Mouse (Mus musculus) MEL (cell line): ENCODE measurements at regions not wholly inside any gene's neighbourhood (a gene's known extent, or its start where the extent isn't known, plus 50 kb on each side); places are given as distances from the start of the nearest gene placed in this dataset.

Experiments
- DNase-seq: peaks from one replicate; pipeline ENCODE4 v3.0.0; 2011; ENCODE audit warnings: low read depth, low spot score
- H3K27ac ChIP-seq: 2 replicates; pipeline ENCODE4 v1.5.1; 2012; ENCODE audit warnings: low read depth, mild to moderate bottlenecking, control low read depth, low read length, moderate library complexity; ENCODE audit not compliant: control insufficient read depth
- H3K27me3 ChIP-seq, 2 experiments: fragments of 150-350 bp in 1 of 2; sonication (generic) in 1 of 2; 2 replicates each; pipeline ENCODE4 v1.6.1; 2012; ENCODE audit warnings: low read length in 2 of 2, mild to moderate bottlenecking in 2 of 2, improper control_type of control experiment in 1 of 2, moderate library complexity in 1 of 2; ENCODE audit not compliant: insufficient read depth in 2 of 2, control insufficient read depth in 1 of 2
- H3K36me3 ChIP-seq, 2 experiments: 2 replicates each; pipeline ENCODE4 v1.6.1; 2012 to 2014; ENCODE audit warnings: low read length in 2 of 2, improper control_type of control experiment in 1 of 2, inconsistent platforms in 1 of 2, mild to moderate bottlenecking in 1 of 2; ENCODE audit not compliant: insufficient read depth in 2 of 2, control insufficient read depth in 1 of 2
- H3K4me1 ChIP-seq, 2 experiments: fragments of 150-350 bp in 1 of 2; sonication (generic) in 1 of 2; 2 replicates each; pipeline ENCODE4 v1.6.1; 2012; ENCODE audit warnings: low read length in 2 of 2, improper control_type of control experiment in 1 of 2, mild to moderate bottlenecking in 1 of 2; ENCODE audit not compliant: insufficient read depth in 2 of 2, control insufficient read depth in 1 of 2
- H3K4me3 ChIP-seq, 2 experiments: fragments of 150-350 bp in 1 of 2; sonication (generic) in 1 of 2; 2 replicates each; pipeline ENCODE4 v1.5.1; 2012; ENCODE audit warnings: low read depth in 2 of 2, low read length in 2 of 2, mild to moderate bottlenecking in 2 of 2, moderate library complexity in 2 of 2, control low read depth in 1 of 2, improper control_type of control experiment in 1 of 2; ENCODE audit not compliant: control insufficient read depth in 1 of 2, insufficient read depth in 1 of 2
- H3K79me2 ChIP-seq: 2 replicates; pipeline ENCODE4 v1.6.1; 2012; ENCODE audit warnings: mild to moderate bottlenecking, low read length, moderate library complexity; ENCODE audit not compliant: control insufficient read depth, poor library complexity, insufficient read depth
- H3K9ac ChIP-seq: 2 replicates; pipeline ENCODE4 v1.6.1; 2012; ENCODE audit warnings: low read depth, mild to moderate bottlenecking, control low read depth, low read length, moderate library complexity; ENCODE audit not compliant: control insufficient read depth, poor library complexity, severe bottlenecking
- H3K9me3 ChIP-seq: fragments of 150-350 bp; sonication (generic); replicated peaks from 2 replicates; pipeline ENCODE4 v1.6.1; 2012; ENCODE audit warnings: mild to moderate bottlenecking, low read length, improper control_type of control experiment, moderate library complexity; ENCODE audit not compliant: insufficient read depth
- BHLHE40 ChIP-seq: IDR thresholded peaks from 2 replicates; pipeline ENCODE4 v1.6.1; 2012; ENCODE audit warnings: low read depth, mild to moderate bottlenecking, inconsistent platforms, low read length, improper control_type of control experiment, borderline replicate concordance
- CHD2 ChIP-seq: IDR thresholded peaks from 2 replicates; pipeline ENCODE4 v1.6.1; 2011; ENCODE audit warnings: low read length, improper control_type of control experiment
- CTCF ChIP-seq, 3 experiments: IDR thresholded peaks in 2 of 3; conservative IDR thresholded peaks in 1 of 3; 2 replicates each; pipeline ENCODE4 v1.5.1; 2011 to 2012; ENCODE audit warnings: low read length in 3 of 3, low read depth in 2 of 3, mild to moderate bottlenecking in 2 of 3, improper control_type of control experiment in 1 of 3, inconsistent platforms in 1 of 3, mixed read lengths in 1 of 3, moderate library complexity in 1 of 3; ENCODE audit not compliant: control insufficient read depth in 1 of 3, insufficient read depth in 1 of 3, poor library complexity in 1 of 3, severe bottlenecking in 1 of 3
- E2F4 ChIP-seq: IDR thresholded peaks from 2 replicates; pipeline ENCODE4 v1.6.1; 2011; ENCODE audit warnings: low read depth, low read length, improper control_type of control experiment, borderline replicate concordance
- ETS1 ChIP-seq: IDR thresholded peaks from 2 replicates; pipeline ENCODE4 v1.6.1; 2012; ENCODE audit warnings: low read depth, mild to moderate bottlenecking, inconsistent platforms, low read length, improper control_type of control experiment, moderate library complexity
- GABPA ChIP-seq: IDR thresholded peaks from 2 replicates; pipeline ENCODE4 v1.6.1; 2012; ENCODE audit warnings: low read depth, mild to moderate bottlenecking, inconsistent platforms, low read length, improper control_type of control experiment, moderate library complexity
- HCFC1 ChIP-seq: IDR thresholded peaks from 2 replicates; pipeline ENCODE4 v1.6.1; 2012; ENCODE audit warnings: low read depth, mild to moderate bottlenecking, inconsistent platforms, low read length, improper control_type of control experiment, moderate library complexity
- JUND ChIP-seq: IDR thresholded peaks from 2 replicates; pipeline ENCODE4 v1.6.1; 2011; ENCODE audit warnings: low read depth, mild to moderate bottlenecking, improper control_type of control experiment, low read length
- KAT2A ChIP-seq: conservative IDR thresholded peaks from 2 replicates; pipeline ENCODE4 v1.6.1; 2012; ENCODE audit warnings: low read depth, low read length, improper control_type of control experiment, inconsistent platforms
- MAZ ChIP-seq: IDR thresholded peaks from 2 replicates; pipeline ENCODE4 v1.6.1; 2012; ENCODE audit warnings: low read depth, mild to moderate bottlenecking, inconsistent platforms, low read length, improper control_type of control experiment
- MEF2A ChIP-seq: IDR thresholded peaks from 2 replicates; pipeline ENCODE4 v1.6.1; 2014; ENCODE audit warnings: low read depth, mild to moderate bottlenecking, inconsistent platforms, low read length, improper control_type of control experiment; ENCODE audit not compliant: poor library complexity, insufficient replicate concordance, severe bottlenecking; ENCODE audit errors: extremely low read depth
- MXI1 ChIP-seq: IDR thresholded peaks from 2 replicates; pipeline ENCODE4 v1.6.1; 2011; ENCODE audit warnings: mild to moderate bottlenecking, low read depth, low read length, improper control_type of control experiment
- MYB ChIP-seq: IDR thresholded peaks from 2 replicates; pipeline ENCODE4 v1.6.1; 2011; ENCODE audit warnings: mild to moderate bottlenecking, low read depth, low read length, improper control_type of control experiment
- MYC ChIP-seq: IDR thresholded peaks from 2 replicates; pipeline ENCODE4 v1.6.1; 2011; ENCODE audit warnings: low read depth, mild to moderate bottlenecking, low read length, improper control_type of control experiment, moderate library complexity
- NELFE ChIP-seq: IDR thresholded peaks from 2 replicates; pipeline ENCODE4 v1.6.1; 2011; ENCODE audit warnings: low read depth, low read length, improper control_type of control experiment
- POLR2A ChIP-seq, 2 experiments: IDR thresholded peaks; 2 replicates each; pipeline ENCODE4 v1.6.1; 2011 to 2012; ENCODE audit warnings: low read length in 2 of 2, mild to moderate bottlenecking in 2 of 2, control low read depth in 1 of 2, improper control_type of control experiment in 1 of 2, low read depth in 1 of 2, moderate library complexity in 1 of 2; ENCODE audit not compliant: control insufficient read depth in 1 of 2, insufficient read depth in 1 of 2, poor library complexity in 1 of 2
- POLR2AphosphoS2 ChIP-seq: IDR thresholded peaks from 2 replicates; pipeline ENCODE4 v1.6.1; 2011; ENCODE audit warnings: low read length, improper control_type of control experiment
- RAD21 ChIP-seq: IDR thresholded peaks from 2 replicates; pipeline ENCODE4 v1.6.1; 2011; ENCODE audit warnings: mild to moderate bottlenecking, low read depth, low read length, improper control_type of control experiment
- RCOR1 ChIP-seq: IDR thresholded peaks from 2 replicates; pipeline ENCODE4 v1.6.1; 2012; ENCODE audit warnings: low read depth, mild to moderate bottlenecking, inconsistent platforms, low read length, improper control_type of control experiment
- TAL1 ChIP-seq: IDR thresholded peaks from 2 replicates; pipeline ENCODE4 v1.6.1; 2012; ENCODE audit warnings: mild to moderate bottlenecking, inconsistent platforms, low read length, moderate library complexity, mixed read lengths
- TBP ChIP-seq: IDR thresholded peaks from 2 replicates; pipeline ENCODE4 v1.8.0; 2011; ENCODE audit warnings: low read depth, low read length, improper control_type of control experiment
- TCF12 ChIP-seq: IDR thresholded peaks from 2 replicates; pipeline ENCODE4 v1.6.1; 2014; ENCODE audit warnings: low read depth, mild to moderate bottlenecking, inconsistent platforms, low read length, improper control_type of control experiment, moderate library complexity
- UBTF ChIP-seq: IDR thresholded peaks from 2 replicates; pipeline ENCODE4 v1.6.1; 2012; ENCODE audit warnings: low read depth, mild to moderate bottlenecking, inconsistent platforms, low read length, improper control_type of control experiment, moderate library complexity, borderline replicate concordance; ENCODE audit not compliant: insufficient read depth
- USF1 ChIP-seq: IDR thresholded peaks from 2 replicates; pipeline ENCODE4 v1.6.1; 2014; ENCODE audit warnings: low read depth, mild to moderate bottlenecking, inconsistent platforms, low read length, improper control_type of control experiment, moderate library complexity
- ZKSCAN1 ChIP-seq: IDR thresholded peaks from 2 replicates; pipeline ENCODE4 v1.6.1; 2012; ENCODE audit warnings: low read depth, mild to moderate bottlenecking, inconsistent platforms, low read length, improper control_type of control experiment, moderate library complexity
- ZMIZ1 ChIP-seq: IDR thresholded peaks from 2 replicates; pipeline ENCODE4 v1.6.1; 2012; ENCODE audit warnings: low read depth, mild to moderate bottlenecking, inconsistent platforms, low read length, improper control_type of control experiment, moderate library complexity
- ZNF384 ChIP-seq: IDR thresholded peaks from 2 replicates; pipeline ENCODE4 v1.6.1; 2012; ENCODE audit warnings: low read depth, mild to moderate bottlenecking, inconsistent platforms, low read length, improper control_type of control experiment

DNA sequence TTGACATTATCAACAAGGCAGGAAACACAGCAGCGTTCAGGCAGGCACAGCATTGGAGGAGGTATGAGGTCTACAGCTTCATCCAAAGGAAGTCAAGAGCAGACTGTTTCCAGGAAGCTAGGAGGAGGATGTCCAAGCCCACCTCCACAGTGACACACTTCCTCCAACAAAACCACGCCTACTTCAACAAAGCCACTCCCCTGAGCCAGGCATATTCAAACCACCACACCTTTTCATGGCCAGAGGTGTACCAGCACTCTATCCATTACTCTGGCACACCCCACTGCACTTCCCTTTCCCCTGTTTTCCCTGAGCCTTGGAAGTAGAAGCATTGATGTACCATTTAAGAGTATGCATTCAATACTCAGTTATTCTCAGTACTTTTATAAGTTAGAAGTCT lies 150.8 kb downstream of the Actr3 start:
- H3K36me3 ChIP-seq = no peaks in the 10 kb centered on the region
- H3K4me3 ChIP-seq = no peak overlapping the region
- no peaks in the 10 kb centered on the region for H3K27me3 ChIP-seq
- H3K27ac ChIP-seq = no peak overlapping the region
- no peak for DNase-seq
- TF ChIP-seq CHD2 (no peak), POLR2AphosphoS2 (no peak), E2F4 (no peak), BHLHE40 (no peak), RCOR1 (no peak), MYC (no peak), ZNF384 (no peak), UBTF (no peak), ZMIZ1 (no peak), TAL1 (no peak), CTCF (IDR thresholded peaks at IDR 0.05 in 2 of 3, conservative IDR thresholded peaks at IDR 0.05 in 1 of 3; ENCODE audit: control insufficient read depth in 1 of 3, insufficient read depth in 1 of 3, low read depth in 2 of 3, low read length in 3 of 3, poor library complexity in 1 of 3, severe bottlenecking in 1 of 3) (no peak)
- H3K9me3 ChIP-seq = no peaks in the 10 kb centered on the region
- no peak overlapping the region for H3K9ac ChIP-seq
- H3K79me2 ChIP-seq = no peaks in the 10 kb centered on the region
- no peaks in the 10 kb centered on the region for H3K4me1 ChIP-seq

DNA sequence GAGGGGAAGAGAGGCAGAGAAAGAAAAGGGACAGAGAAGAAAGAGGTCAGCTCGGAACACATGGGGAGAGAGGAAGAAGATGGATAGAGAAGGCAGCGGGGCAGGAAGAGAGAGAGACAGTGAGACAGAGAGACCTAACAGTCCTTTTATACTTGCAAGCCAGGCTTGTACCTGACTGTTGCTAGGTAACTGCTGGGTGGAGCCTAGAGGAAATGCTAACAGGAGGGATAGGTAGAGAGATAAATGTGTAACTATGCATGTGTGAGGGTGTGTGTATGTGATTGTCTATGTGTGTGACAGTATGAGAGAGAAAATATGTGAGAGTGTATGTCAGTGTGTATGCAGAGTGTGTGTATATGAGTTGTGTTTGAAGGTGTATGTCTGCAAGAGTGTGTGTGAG lies 161.8 kb downstream of the Actr3 start:
- Histone ChIP-seq H3K4me3 (no peak overlapping the region), H3K9me3 (no peaks in the 10 kb centered on the region), H3K27ac (no peak overlapping the region), H3K9ac (no peak overlapping the region), H3K36me3 (no peaks in the 10 kb centered on the region), H3K27me3 (no peaks in the 10 kb centered on the region), H3K79me2 (no peaks in the 10 kb centered on the region), H3K4me1 (no peaks in the 10 kb centered on the region)
- TF ChIP-seq MYC = no peak
- no peak for TF ChIP-seq POLR2AphosphoS2
- TF ChIP-seq ETS1 = no peak
- TF ChIP-seq POLR2A (IDR thresholded peaks at IDR 0.05; ENCODE audit: control insufficient read depth in 1 of 2, insufficient read depth in 1 of 2, low read depth in 1 of 2, low read length in 2 of 2, poor library complexity in 1 of 2) = no peak
- no peak for TF ChIP-seq TBP
- TF ChIP-seq MAZ = no peak
- TF ChIP-seq USF1 = no peak
- TF ChIP-seq JUND = no peak
- no peak for TF ChIP-seq NELFE
- DNase-seq = no peak

DNA sequence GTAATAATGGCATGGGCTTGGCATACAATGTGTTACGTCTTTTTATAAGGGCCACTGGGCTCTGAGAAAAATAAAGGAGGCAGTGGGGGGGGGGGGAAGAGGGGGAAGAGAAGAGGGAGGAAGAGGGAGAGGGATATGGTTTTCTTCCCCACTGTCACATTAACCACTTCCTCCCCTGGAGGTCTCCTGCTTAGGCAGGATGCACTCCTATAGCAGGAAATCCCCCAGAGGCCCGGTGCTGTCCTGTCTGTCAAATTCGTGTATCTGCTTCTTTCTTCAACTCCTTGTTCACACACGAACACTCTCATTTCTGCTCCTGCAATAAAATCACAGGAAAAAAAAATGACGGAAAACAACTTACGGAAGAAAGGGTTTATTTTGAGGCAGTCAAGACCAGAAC lies 171.8 kb downstream of the Actr3 start:
- Histone ChIP-seq H3K79me2 (no peaks in the 10 kb centered on the region), H3K27me3 (no peaks in the 10 kb centered on the region), H3K4me1 (no peaks in the 10 kb centered on the region), H3K36me3 (no peaks in the 10 kb centered on the region), H3K4me3 (no peak overlapping the region), H3K9me3 (no peaks in the 10 kb centered on the region), H3K27ac (no peak overlapping the region), H3K9ac (no peak overlapping the region)
- no peak for DNase-seq
- TF ChIP-seq TBP = no peak
- TF ChIP-seq RCOR1 = no peak
- no peak for TF ChIP-seq MEF2A
- no peak for TF ChIP-seq GABPA
- no peak for TF ChIP-seq POLR2A (IDR thresholded peaks at IDR 0.05; ENCODE audit: control insufficient read depth in 1 of 2, insufficient read depth in 1 of 2, low read depth in 1 of 2, low read length in 2 of 2, poor library complexity in 1 of 2)
- TF ChIP-seq JUND = no peak
- no peak for TF ChIP-seq MYB
- no peak for TF ChIP-seq KAT2A
- no peak for TF ChIP-seq TCF12
- TF ChIP-seq RAD21 = no peak
- TF ChIP-seq POLR2AphosphoS2 = no peak
- no peak for TF ChIP-seq CTCF (IDR thresholded peaks at IDR 0.05 in 2 of 3, conservative IDR thresholded peaks at IDR 0.05 in 1 of 3; ENCODE audit: control insufficient read depth in 1 of 3, insufficient read depth in 1 of 3, low read depth in 2 of 3, low read length in 3 of 3, poor library complexity in 1 of 3, severe bottlenecking in 1 of 3)
- no peak for TF ChIP-seq MXI1
- no peak for TF ChIP-seq HCFC1
- no peak for TF ChIP-seq ZKSCAN1
- TF ChIP-seq MAZ = no peak
